Mouse (Mus musculus): ENCODE results near the gene Fance. TPM values are rescaled to one million over a fixed set of nuclear protein-coding genes. Genes with fewer than 3 reads are reported as not detected.

Gene Fance
- polyA plus RNA-seq, 2 experiments = 5.5 to 9.4 TPM

GRCm38 (mm10) chr17:28313880-28314225, 534 bp downstream of the Fance start:
- H3K9me3 ChIP-seq (ENCODE audit: control insufficient read depth, low read length) = no peaks in the 10 kb centered on the region
- H3K4me2 ChIP-seq (ENCODE audit: low read depth) = peak overlapping the region; percentile 97
- H3K27me3 ChIP-seq (ENCODE audit: control insufficient read depth, insufficient read depth, low read length) = no peaks in the 10 kb centered on the region
- H3K36me3 ChIP-seq (replicated peaks; ENCODE audit: control insufficient read depth, insufficient read depth, low read depth) = no peaks in the 10 kb centered on the region
- 2% methylated on average over 11 of the region's 11 CpGs for WGBS (ENCODE audit: insufficient replicate concordance)
- peak overlapping the region; percentile 60 for H3K27ac ChIP-seq
- ATAC-seq (ENCODE audit: insufficient read depth) = peak; percentile 13; the same call in 1 of the 2 replicates
- TF ChIP-seq EP300 (IDR thresholded peaks at IDR 0.05; ENCODE audit: low read depth) (no peak), CTCF (IDR thresholded peaks at IDR 0.05; ENCODE audit: low read depth) (no peak)
- peaks cover 7 to 26% of the 10 kb centered on the region in 2 experiments for H3K4me1 ChIP-seq (replicated peaks; ENCODE audit: control insufficient read depth in 2 of 2, insufficient read depth in 2 of 2, low read length in 1 of 2)
- H3K9ac ChIP-seq (replicated peaks) = peak overlapping the region; percentile 89
- no peak for DNase-seq (ENCODE audit: low read depth in 3 of 3, low spot score in 3 of 3)
- H3K4me3 ChIP-seq (ENCODE audit: insufficient read depth in 1 of 2, low read depth in 2 of 2, low read length in 2 of 2) = peak overlapping the region; percentile 84 to 91

- H3K9me3 ChIP-seq (ENCODE audit: control insufficient read depth, low read length) = no peaks in the 10 kb centered on the region
- H3K9ac ChIP-seq (replicated peaks) = no peak overlapping the region
- H3K27ac ChIP-seq = no peak overlapping the region
- H3K4me3 ChIP-seq (ENCODE audit: insufficient read depth in 1 of 2, low read depth in 2 of 2, low read length in 2 of 2) = no peak overlapping the region
- TF ChIP-seq EP300 (IDR thresholded peaks at IDR 0.05; ENCODE audit: low read depth) (no peak), CTCF (IDR thresholded peaks at IDR 0.05; ENCODE audit: low read depth) (no peak)
- ATAC-seq (ENCODE audit: insufficient read depth) (no peak), DNase-seq (ENCODE audit: low read depth in 3 of 3, low spot score in 3 of 3) (no peak)
- WGBS (ENCODE audit: insufficient replicate concordance) = 87% methylated on average over 20 of the region's 20 CpGs
- H3K4me1 ChIP-seq (replicated peaks; ENCODE audit: control insufficient read depth in 2 of 2, insufficient read depth in 2 of 2, low read length in 1 of 2) = peaks cover 7 to 26% of the 10 kb centered on the region in 2 experiments
- no peaks in the 10 kb centered on the region for H3K27me3 ChIP-seq (ENCODE audit: control insufficient read depth, insufficient read depth, low read length)
- no peak overlapping the region for H3K4me2 ChIP-seq (ENCODE audit: low read depth)
- H3K36me3 ChIP-seq (replicated peaks; ENCODE audit: control insufficient read depth, insufficient read depth, low read depth) = no peaks in the 10 kb centered on the region
Measured at GRCm38 (mm10) chr17:28315611-28316160, 2.4 kb downstream of the Fance start.

- DNase-seq (ENCODE audit: low read depth in 3 of 3, low spot score in 3 of 3) = no peak
- peaks cover 7 to 26% of the 10 kb centered on the region in 2 experiments for H3K4me1 ChIP-seq (replicated peaks; ENCODE audit: control insufficient read depth in 2 of 2, insufficient read depth in 2 of 2, low read length in 1 of 2)
- no peak overlapping the region for H3K4me3 ChIP-seq (ENCODE audit: insufficient read depth in 1 of 2, low read depth in 2 of 2, low read length in 2 of 2)
- no peak overlapping the region for H3K9ac ChIP-seq (replicated peaks)
- TF ChIP-seq CTCF (IDR thresholded peaks at IDR 0.05; ENCODE audit: low read depth) (peak; percentile 46), EP300 (IDR thresholded peaks at IDR 0.05; ENCODE audit: low read depth) (no peak)
- ATAC-seq (ENCODE audit: insufficient read depth) = no peak
- no peak overlapping the region for H3K4me2 ChIP-seq (ENCODE audit: low read depth)
- H3K27me3 ChIP-seq (ENCODE audit: control insufficient read depth, insufficient read depth, low read length) = no peaks in the 10 kb centered on the region
- H3K36me3 ChIP-seq (replicated peaks; ENCODE audit: control insufficient read depth, insufficient read depth, low read depth) = no peaks in the 10 kb centered on the region
- 77% methylated on average over 9 of the region's 9 CpGs for WGBS (ENCODE audit: insufficient replicate concordance)
- no peaks in the 10 kb centered on the region for H3K9me3 ChIP-seq (ENCODE audit: control insufficient read depth, low read length)
- no peak overlapping the region for H3K27ac ChIP-seq
Measured at GRCm38 (mm10) chr17:28316476-28316875, 3.2 kb downstream of the Fance start.

- WGBS (ENCODE audit: insufficient replicate concordance) = 65% methylated on average over 8 of the region's 8 CpGs
- TF ChIP-seq EP300 (IDR thresholded peaks at IDR 0.05; ENCODE audit: low read depth) = no peak
- no peak for TF ChIP-seq CTCF (IDR thresholded peaks at IDR 0.05; ENCODE audit: low read depth)
- H3K36me3 ChIP-seq (replicated peaks; ENCODE audit: control insufficient read depth, insufficient read depth, low read depth) = no peaks in the 10 kb centered on the region
- no peak overlapping the region for H3K4me2 ChIP-seq (ENCODE audit: low read depth)
- no peaks in the 10 kb centered on the region for H3K9me3 ChIP-seq (ENCODE audit: control insufficient read depth, low read length)
- H3K4me3 ChIP-seq (ENCODE audit: insufficient read depth in 1 of 2, low read depth in 2 of 2, low read length in 2 of 2) = no peak overlapping the region
- no peak for ATAC-seq (ENCODE audit: insufficient read depth)
- H3K27me3 ChIP-seq (ENCODE audit: control insufficient read depth, insufficient read depth, low read length) = no peaks in the 10 kb centered on the region
- DNase-seq (ENCODE audit: low read depth in 3 of 3, low spot score in 3 of 3) = no peak
- no peak overlapping the region for H3K27ac ChIP-seq
- H3K9ac ChIP-seq (replicated peaks) = no peak overlapping the region
- peaks cover 7 to 22% of the 10 kb centered on the region in 2 experiments for H3K4me1 ChIP-seq (replicated peaks; ENCODE audit: control insufficient read depth in 2 of 2, insufficient read depth in 2 of 2, low read length in 1 of 2)
Measured at GRCm38 (mm10) chr17:28317091-28317490, 3.8 kb downstream of the Fance start.

- 28% methylated on average over 9 of the region's 9 CpGs for WGBS (ENCODE audit: insufficient replicate concordance)
- no peaks in the 10 kb centered on the region for H3K36me3 ChIP-seq (replicated peaks; ENCODE audit: control insufficient read depth, insufficient read depth, low read depth)
- TF ChIP-seq EP300 (IDR thresholded peaks at IDR 0.05; ENCODE audit: low read depth) = peak; percentile 59; the same call in 1 of the 2 replicates
- TF ChIP-seq CTCF (IDR thresholded peaks at IDR 0.05; ENCODE audit: low read depth) = no peak
- H3K4me1 ChIP-seq (replicated peaks; ENCODE audit: control insufficient read depth in 2 of 2, insufficient read depth in 2 of 2, low read length in 1 of 2) = peaks cover 3 to 18% of the 10 kb centered on the region in 2 experiments; a peak in 3 of 4 replicates
- no peak overlapping the region for H3K4me2 ChIP-seq (ENCODE audit: low read depth)
- no peaks in the 10 kb centered on the region for H3K9me3 ChIP-seq (ENCODE audit: control insufficient read depth, low read length)
- H3K27me3 ChIP-seq (ENCODE audit: control insufficient read depth, insufficient read depth, low read length) = no peaks in the 10 kb centered on the region
- H3K4me3 ChIP-seq (ENCODE audit: insufficient read depth in 1 of 2, low read depth in 2 of 2, low read length in 2 of 2) = no peak overlapping the region
- no peak overlapping the region for H3K27ac ChIP-seq
- ATAC-seq (ENCODE audit: insufficient read depth) (peak; percentile 4; the same call in 1 of the 2 replicates), DNase-seq (ENCODE audit: low read depth in 3 of 3, low spot score in 3 of 3) (peak in 2 of 3 experiments; percentile 53 to 58)
- no peak overlapping the region for H3K9ac ChIP-seq (replicated peaks)
Measured at GRCm38 (mm10) chr17:28317725-28318124, 4.4 kb downstream of the Fance start.

Measured in liver, embryonic 14.5 days (tissue).